Mouse (Mus musculus) neutrophil, adult 83 days (primary cell): ENCODE results near the gene Lyzl6. TPM values are rescaled to one million over a fixed set of nuclear protein-coding genes. Genes with fewer than 3 reads are reported as not detected.

Experiments
- total RNA-seq, 2 experiments: library from RNA; stranded (reverse); gene quantifications; one replicate each; pipeline ENCODE4 v1.2.4; 2023

The Lyzl6 gene
- total RNA-seq = not detected

GRCm38 (mm10) chr11:103638790-103639189, at the start of gene Lyzl6:
Lyzl6 (minus strand) TSS chr11:103638890.

GRCm38 (mm10) chr11:103649301-103649982, 10.8 kb upstream of the Lyzl6 start, which contains the start of gene Rprml:
Rprml (plus strand) TSS chr11:103649570.

GRCm38 (mm10) chr11:103621040-103621439, 17.6 kb downstream of the Lyzl6 start, which contains the start of gene Gm884:
Gm884 (minus strand) TSS chr11:103621140.

Other genes starting within 250 kb of the Lyzl6 start
- 10 to 100 TPM; 42.6 to 46.1 TPM for gene Plekhm1, start 226.2 kb downstream of the Lyzl6 start, total RNA-seq
- gene Lrrc37a, start 134.3 kb downstream of the Lyzl6 start, total RNA-seq = not detected
- gene Gm884, start 17.8 kb downstream of the Lyzl6 start, total RNA-seq = not detected
- not detected for gene Rprml, start 10.7 kb upstream of the Lyzl6 start, total RNA-seq
- 10 to 100 TPM; 46.0 to 46.8 TPM for gene Gosr2, start 59.0 kb upstream of the Lyzl6 start, total RNA-seq
- gene Wnt9b, start 110.9 kb upstream of the Lyzl6 start, total RNA-seq = not detected
- gene Wnt3, start 135.3 kb upstream of the Lyzl6 start, total RNA-seq = not detected